8 mouse cellular contexts compared by ENCODE assay signal in genomic region chr17:6107015-6107601, GRCm38 (mm10). TPM values are rescaled to one million over a fixed set of nuclear protein-coding genes. Genes with fewer than 3 reads are reported as not detected.
DNase-seq lines count a peak whose midpoint lies in the region; ATAC-seq and TF ChIP-seq lines count a peak whose summit lies in the region.

No protein-coding gene starts in this region.

- no peaks in the 10 kb centered on the region; the same call in 1 of the 2 replicates for H3K36me3 ChIP-seq in hindbrain, embryonic 16.5 days (ENCODE audit: control insufficient read depth, insufficient read depth, low read length)

- peak overlapping the region; percentile 99 for H3K9ac ChIP-seq in hindbrain, embryonic 16.5 days (ENCODE audit: low read depth, low read length)

- TF ChIP-seq CTCF in gastrocnemius, adult 2 months (IDR thresholded peaks at IDR 0.05) = no peak

- WGBS in hindbrain, embryonic 16.5 days = under 1% methylated on average over 49 of the region's 50 CpGs

- H3K4me3 ChIP-seq in gastrocnemius, adult 2 months = peak overlapping the region; percentile 91
- H3K4me3 ChIP-seq in hindbrain, embryonic 16.5 days (ENCODE audit: low read length) = peak overlapping the region; percentile 93

- no peaks in the 10 kb centered on the region for H3K27me3 ChIP-seq in hindbrain, embryonic 16.5 days (replicated peaks; ENCODE audit: control insufficient read depth, insufficient read depth, low read length)

- peak overlapping the region; percentile 86 for H3K4me2 ChIP-seq in hindbrain, embryonic 16.5 days (ENCODE audit: low read length)

- peak; percentile 70 for DNase-seq in adipocyte (ENCODE audit: low spot score)
- peak; percentile 78 to 80 for DNase-seq in cerebellum, postnatal 25 days
- DNase-seq in gastrocnemius, adult 2 months = peak; percentile 78
- peak; percentile 48 to 51 for DNase-seq in left cerebral cortex, postnatal 25 days (ENCODE audit: low spot score in 2 of 2)
- peak; percentile 53 for DNase-seq in right cerebral cortex, postnatal 4 days

- H3K9me3 ChIP-seq in hindbrain, embryonic 16.5 days (ENCODE audit: control insufficient read depth, low read length) = no peaks in the 10 kb centered on the region

- peak; percentile 66; the same call in 1 of the 2 replicates for ATAC-seq in hindbrain, embryonic 16.5 days
- peak; percentile 35; the same call in 1 of the 2 replicates for ATAC-seq in megakaryocyte-erythroid progenitor cell, adult 5-6 weeks (replicated peaks; ENCODE audit: low FRiP score, low TSS enrichment, poor library complexity, severe bottlenecking)
- no peak for ATAC-seq in erythroid progenitor cell, adult 5-6 weeks (replicated peaks; ENCODE audit: low FRiP score, poor library complexity, severe bottlenecking)

- H3K27ac ChIP-seq in gastrocnemius, adult 2 months = peak overlapping the region; percentile 96
- peak overlapping the region; percentile 99 for H3K27ac ChIP-seq in hindbrain, embryonic 16.5 days (ENCODE audit: low read depth, low read length)

- H3K4me1 ChIP-seq in hindbrain, embryonic 16.5 days (ENCODE audit: control insufficient read depth, insufficient read depth, low read depth, low read length) = peaks cover 24% of the 10 kb centered on the region

- intact Hi-C loops in gastrocnemius, adult 2 months (cut with DNase I) = loop anchor here (5.0 kb wide), 2 partner anchors 35 to 55 kb away; no protein-coding TSS in a partner anchor
- intact Hi-C loops in left cerebral cortex, postnatal 25 days (cut with DNase I) = loop anchor here (5.0 to 10.0 kb wide), 2 partner anchors 75 to 108 kb away; no protein-coding TSS in a partner anchor

RNA-seq across cellular contexts. Expression of gene Tulp4, which starts 0.9 kb away (rescaled TPM):
- total RNA-seq in gastrocnemius, adult 2 months (2021) = 100 to 1,000 TPM; 111 to 124 TPM
- polyA plus RNA-seq in hindbrain, embryonic 16.5 days (2015; fragmentation: Nextera tagmentation; extraction: Ambion mirVana) = 110 and 113 TPM in 2 replicates
- 100 to 1,000 TPM; 263 to 279 TPM for total RNA-seq in left cerebral cortex, postnatal 25 days (2021)
- 4.4 and 12.6 TPM in 2 replicates for total RNA-seq in megakaryocyte-erythroid progenitor cell, adult 5-6 weeks (2014; fragmentation: Nextera tagmentation)
- total RNA-seq in megakaryocyte-erythroid progenitor cell, adult 5-6 weeks (2017) = 12.5 and 20.0 TPM in 2 replicates
- total RNA-seq in erythroid progenitor cell, adult 5-6 weeks (2015; ENCODE audit: low replicate concordance) = 0.42 and 7.2 TPM in 2 replicates
- 3.5 and 12.5 TPM in 2 replicates for total RNA-seq in erythroid progenitor cell, adult 5-6 weeks (2017; ENCODE audit: low replicate concordance)

RNA-seq across cellular contexts. Expression of gene Gtf2h5, which starts 27.5 kb away (rescaled TPM):
- 10 to 100 TPM; 50.5 to 52.7 TPM for total RNA-seq in gastrocnemius, adult 2 months (2021)
- 201 and 227 TPM in 2 replicates for polyA plus RNA-seq in hindbrain, embryonic 16.5 days (2015; fragmentation: Nextera tagmentation; extraction: Ambion mirVana)
- 100 to 1,000 TPM; 117 to 120 TPM for total RNA-seq in left cerebral cortex, postnatal 25 days (2021)
- 78.5 and 82.2 TPM in 2 replicates for total RNA-seq in megakaryocyte-erythroid progenitor cell, adult 5-6 weeks (2014; fragmentation: Nextera tagmentation)
- 63.6 and 80.9 TPM in 2 replicates for total RNA-seq in megakaryocyte-erythroid progenitor cell, adult 5-6 weeks (2017)
- 29.6 and 29.8 TPM in 2 replicates for total RNA-seq in erythroid progenitor cell, adult 5-6 weeks (2015; ENCODE audit: low replicate concordance)
- 26.8 and 35.8 TPM in 2 replicates for total RNA-seq in erythroid progenitor cell, adult 5-6 weeks (2017; ENCODE audit: low replicate concordance)

RNA-seq across cellular contexts. Expression of gene Serac1, which starts 27.6 kb away (rescaled TPM):
- 1 to 10 TPM; 6.5 to 7.3 TPM for total RNA-seq in gastrocnemius, adult 2 months (2021)
- 11.8 and 12.5 TPM in 2 replicates for polyA plus RNA-seq in hindbrain, embryonic 16.5 days (2015; fragmentation: Nextera tagmentation; extraction: Ambion mirVana)
- total RNA-seq in left cerebral cortex, postnatal 25 days (2021) = 10 to 100 TPM; 17.1 to 18.7 TPM
- 3.9 and 4.3 TPM in 2 replicates for total RNA-seq in megakaryocyte-erythroid progenitor cell, adult 5-6 weeks (2014; fragmentation: Nextera tagmentation)
- total RNA-seq in megakaryocyte-erythroid progenitor cell, adult 5-6 weeks (2017) = 8.5 and 12.4 TPM in 2 replicates
- total RNA-seq in erythroid progenitor cell, adult 5-6 weeks (2015; ENCODE audit: low replicate concordance) = 1.1 and 1.3 TPM in 2 replicates
- 3.3 TPM in 1 of 2 replicates, not detected in the other for total RNA-seq in erythroid progenitor cell, adult 5-6 weeks (2017; ENCODE audit: low replicate concordance)

Comparison
In these comparisons a context has a peak if more than half of its experiments do, and no peak if none do; other contexts are left out.
1. RNA of gene Tulp4, which starts 0.9 kb away (total RNA-seq): 263 to 279 TPM in left cerebral cortex, postnatal 25 days and 111 to 124 TPM in gastrocnemius, adult 2 months; 0.42 to 12.5 TPM in erythroid progenitor cell, adult 5-6 weeks and 4.4 to 20.0 TPM in megakaryocyte-erythroid progenitor cell, adult 5-6 weeks; every median in the first group is over 4 times any median in the second.
2. Peak in every context shown above with its lines, with median percentiles within 50 percentile points of each other: DNase-seq.